Mouse (Mus musculus): Measurements from ENCODE around the gene Pum3.

DNA sequence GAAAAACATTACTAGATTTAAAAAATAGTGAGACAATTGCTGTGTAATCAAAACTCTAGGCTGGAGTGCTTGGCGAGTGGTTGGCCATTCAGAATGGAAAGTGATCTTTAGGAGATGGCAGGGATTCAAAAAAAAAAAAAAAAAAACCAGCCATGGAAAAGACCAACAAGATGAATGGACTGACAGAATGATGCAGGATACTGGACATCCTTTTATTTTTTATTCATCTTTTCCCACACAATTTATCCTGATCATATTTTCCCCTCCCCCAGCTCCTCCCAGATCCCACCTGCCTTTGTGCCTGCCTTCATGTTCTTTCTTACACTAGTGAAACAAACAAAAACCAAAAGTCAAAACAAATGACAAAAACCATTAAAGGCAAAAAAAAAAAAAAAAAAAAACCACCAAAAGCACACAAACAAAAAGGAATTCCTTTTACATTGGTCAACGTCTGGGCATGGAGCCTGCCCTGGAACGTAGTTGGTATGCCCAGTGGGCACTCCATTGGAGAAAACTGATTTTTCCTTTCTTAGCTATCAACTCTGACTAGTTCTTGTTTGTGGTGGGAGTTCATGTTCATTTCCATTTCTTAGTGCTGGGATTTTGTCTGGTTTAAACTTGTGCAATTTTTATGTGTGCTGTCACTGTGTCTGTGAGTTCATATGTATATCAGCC, 60.0 kb downstream of the Pum3 start:
- TF ChIP-seq CTCF (IDR thresholded peaks at IDR 0.05; ENCODE audit: low read depth) (no peak), EP300 (optimal IDR thresholded peaks at IDR 0.05) (no peak)

Measured in stomach, postnatal 0 days (tissue).